13 mouse cellular contexts compared by ENCODE assay signal in genomic region chr3:86897551-86897950, GRCm38 (mm10). TPM values are rescaled to one million over a fixed set of nuclear protein-coding genes. Genes with fewer than 3 reads are reported as not detected.
DNase-seq lines count a peak whose midpoint lies in the region; ATAC-seq lines count a peak whose summit lies in the region.
"Had no signal": no experiment of that assay in that cellular context is flagged by ENCODE, and none has a peak within 500 bp of the region (broad histone marks: within the 10 kb centered on the region; RNA-seq: fewer than 3 reads in every experiment).

No protein-coding gene starts in this region.

- no peaks in the 10 kb centered on the region for H3K9me3 ChIP-seq in forebrain, embryonic 15.5 days

- H3K4me3 ChIP-seq in forebrain, embryonic 15.5 days = no peak overlapping the region
- H3K4me3 ChIP-seq: heart, embryonic 13.5 days had no signal

- H3K36me3 ChIP-seq in forebrain, embryonic 15.5 days = peaks cover 13% of the 10 kb centered on the region

- H3K27ac ChIP-seq in forebrain, embryonic 15.5 days (replicated peaks) = 0 out of 2 replicates have a peak overlapping the region, but pooled peaks have one; percentile 15
- H3K27ac ChIP-seq: heart, embryonic 13.5 days; hindbrain, postnatal 0 days had no signal

- WGBS in forebrain, embryonic 15.5 days = 49% methylated on average over 8 of the region's 8 CpGs

- no peaks in the 10 kb centered on the region for H3K27me3 ChIP-seq in forebrain, embryonic 15.5 days
- H3K27me3 ChIP-seq: CH12.LX; heart, embryonic 13.5 days had no signal

- H3K4me1 ChIP-seq in forebrain, embryonic 15.5 days = peaks cover 4% of the 10 kb centered on the region

- peak; percentile 19; the same call in 1 of the 2 replicates for ATAC-seq in forebrain, embryonic 15.5 days (replicated peaks)
- ATAC-seq: hindbrain, postnatal 0 days had no signal

- no peak overlapping the region for H3K4me2 ChIP-seq in forebrain, embryonic 15.5 days (replicated peaks)
- H3K4me2 ChIP-seq: heart, embryonic 13.5 days; liver, embryonic 11.5 days had no signal

- peak; percentile 14 to 42 for DNase-seq in kidney, postnatal 36 days
- no peak for DNase-seq in kidney, adult 18-20 months
- peak; percentile 46 for DNase-seq in brain, adult 2 months (ENCODE audit: low read depth, low spot score)
- peak; percentile 28 for DNase-seq in cerebellum, adult 8-10 months
- DNase-seq in thymus, postnatal 10 days (ENCODE audit: low spot score in 2 of 2) = no peak
- DNase-seq in ovary, postnatal 10 days (ENCODE audit: low spot score) = no peak
- DNase-seq: embryo, embryonic 11 days; lung, postnatal 4 days had no signal

- H3K9ac ChIP-seq in forebrain, embryonic 15.5 days (replicated peaks) = no peak overlapping the region
- H3K9ac ChIP-seq: heart, embryonic 13.5 days had no signal

RNA-seq across cellular contexts. Expression of gene Dclk2, which starts 23.1 kb away (rescaled TPM):
- polyA plus RNA-seq in forebrain, embryonic 15.5 days (2015; fragmentation: Nextera tagmentation; extraction: Ambion mirVana) = 99.9 and 106 TPM in 2 replicates

Comparison
In these comparisons a context has a peak if more than half of its experiments do, and no peak if none do; other contexts are left out.
1. DNase-seq: peak in kidney, postnatal 36 days (2 of 2), brain, adult 2 months (single experiment) and cerebellum, adult 8-10 months (single experiment); none in kidney, adult 18-20 months (single experiment), thymus, postnatal 10 days (0 of 2) and ovary, postnatal 10 days (single experiment).